Mouse (Mus musculus) lung, postnatal 0 days (tissue): Measurements from ENCODE around the gene Akt1.
A peak's percentile ranks its signal among the peaks of the same experiment; 100 is the strongest.

Experiments used
- CTCF ChIP-seq: IDR thresholded peaks from 2 replicates; pipeline ENCODE4 v1.5.1; 2016; ENCODE audit warnings: antibody characterized with exemption, mild to moderate bottlenecking
- EP300 ChIP-seq: IDR thresholded peaks from 2 replicates; pipeline ENCODE4 v1.6.1; 2016; ENCODE audit warnings: antibody characterized with exemption, mild to moderate bottlenecking, control low read depth

GRCm38 (mm10) chr12:112660576-112661326, 13.9 kb downstream of the Akt1 start:
- TF ChIP-seq CTCF (peak; percentile 34), EP300 (no peak)
